Comparison of ENCODE assay signal across 34 mouse cellular contexts in genomic region chr7:140811714-140812113, GRCm38 (mm10). TPM values are rescaled to one million over a fixed set of nuclear protein-coding genes. Genes with fewer than 3 reads are reported as not detected.
DNase-seq lines count a peak whose midpoint lies in the region; ATAC-seq lines count a peak whose summit lies in the region.
"Had no signal": no experiment of that assay in that cellular context is flagged by ENCODE, and none has a peak within 500 bp of the region (broad histone marks: within the 10 kb centered on the region; RNA-seq: fewer than 3 reads in every experiment).

No protein-coding gene starts in this region.

- no peaks in the 10 kb centered on the region for H3K9me3 ChIP-seq in hindbrain, embryonic 14.5 days (ENCODE audit: control insufficient read depth, low read length)
- no peaks in the 10 kb centered on the region for H3K9me3 ChIP-seq in hindbrain, embryonic 10.5 days
- H3K9me3 ChIP-seq: embryonic facial prominence, embryonic 12.5 days; G1E; kidney, embryonic 15.5 days; limb, embryonic 12.5 days; midbrain, embryonic 12.5 days had no signal

- no peak for ATAC-seq in hindbrain, embryonic 14.5 days (ENCODE audit: low FRiP score)
- ATAC-seq: liver, postnatal 0 days; lung, postnatal 0 days had no signal

- H3K27me3 ChIP-seq in hindbrain, embryonic 14.5 days (ENCODE audit: control insufficient read depth, insufficient read depth, low read length): no peaks in the 10 kb centered on the region
- no peaks in the 10 kb centered on the region for H3K27me3 ChIP-seq in hindbrain, embryonic 10.5 days (ENCODE audit: insufficient read depth, poor library complexity, severe bottlenecking)
- H3K27me3 ChIP-seq: embryonic facial prominence, embryonic 12.5 days; kidney, embryonic 15.5 days; limb, embryonic 12.5 days; midbrain, embryonic 12.5 days had no signal

- DNase-seq in hindbrain, embryonic 14.5 days (ENCODE audit: low spot score): no peak
- no peak for DNase-seq in hindbrain, embryonic 10.5 days (ENCODE audit: low spot score)
- DNase-seq in left cerebral cortex, postnatal 14 days (ENCODE audit: low spot score in 2 of 2): peak; percentile 27 to 57
- DNase-seq in left cerebral cortex, adult 8-10 months (ENCODE audit: low spot score in 2 of 2): no peak
- DNase-seq in right cerebral cortex, postnatal 10 days (ENCODE audit: low spot score in 2 of 2): peak; percentile 69 to 73
- no peak for DNase-seq in right cerebral cortex, adult 2 months (ENCODE audit: low spot score in 2 of 2)
- peak; percentile 49 for DNase-seq in layer of hippocampus, adult 9-11 months
- DNase-seq in urinary bladder, adult 2 months (ENCODE audit: low spot score): no peak
- DNase-seq: adrenal gland, adult 2 months; B cell, adult 2 months; cerebellum, adult 11-12 months; cerebellum, postnatal 14 days; kidney, adult 11 months; kidney, postnatal 36 days; liver, postnatal 0 days; right cerebral cortex, adult 18-20 months; spleen, adult 18-20 months had no signal

- H3K4me2 ChIP-seq in hindbrain, embryonic 14.5 days (replicated peaks): no peak overlapping the region
- H3K4me2 ChIP-seq: embryonic facial prominence, embryonic 12.5 days; heart, embryonic 11.5 days; kidney, embryonic 15.5 days; limb, embryonic 12.5 days; liver, embryonic 11.5 days; midbrain, embryonic 12.5 days had no signal

- H3K27ac ChIP-seq in hindbrain, embryonic 14.5 days: 0 out of 2 replicates have a peak overlapping the region, but pooled peaks have one; percentile 22
- no peak overlapping the region for H3K27ac ChIP-seq in hindbrain, embryonic 10.5 days
- H3K27ac ChIP-seq: embryonic facial prominence, embryonic 12.5 days; kidney, embryonic 15.5 days; limb, embryonic 12.5 days; midbrain, embryonic 12.5 days had no signal

- H3K4me3 ChIP-seq in hindbrain, embryonic 14.5 days (replicated peaks; ENCODE audit: low read length): no peak overlapping the region
- H3K4me3 ChIP-seq in hindbrain, embryonic 10.5 days: no peak overlapping the region
- H3K4me3 ChIP-seq: embryonic facial prominence, embryonic 12.5 days; kidney, embryonic 15.5 days; limb, embryonic 12.5 days; midbrain, embryonic 12.5 days; myocyte had no signal

- no peak overlapping the region for H3K9ac ChIP-seq in hindbrain, embryonic 14.5 days
- H3K9ac ChIP-seq: embryonic facial prominence, embryonic 12.5 days; kidney, embryonic 15.5 days; limb, embryonic 12.5 days; liver, postnatal 0 days; midbrain, embryonic 12.5 days had no signal

- no peaks in the 10 kb centered on the region for H3K4me1 ChIP-seq in hindbrain, embryonic 14.5 days (replicated peaks; ENCODE audit: control insufficient read depth, insufficient read depth, low read length)
- H3K4me1 ChIP-seq in hindbrain, embryonic 10.5 days (replicated peaks): no peaks in the 10 kb centered on the region
- H3K4me1 ChIP-seq: embryonic facial prominence, embryonic 12.5 days; kidney, embryonic 15.5 days; limb, embryonic 12.5 days; midbrain, embryonic 12.5 days had no signal

- peaks cover 41% of the 10 kb centered on the region for H3K36me3 ChIP-seq in hindbrain, embryonic 14.5 days (replicated peaks; ENCODE audit: control insufficient read depth, insufficient read depth)
- peaks cover 29% of the 10 kb centered on the region for H3K36me3 ChIP-seq in hindbrain, embryonic 10.5 days
- H3K36me3 ChIP-seq: G1E had no signal

- 79% methylated on average over 13 of the region's 13 CpGs for WGBS in hindbrain, embryonic 14.5 days
- 88% methylated on average over 13 of the region's 13 CpGs for WGBS in hindbrain, embryonic 10.5 days

- intact Hi-C loops in left cerebral cortex, postnatal 14 days (cut with DNase I): no loop called here

RNA-seq across cellular contexts. Expression of gene Zfp941, which starts 10.3 kb away (rescaled TPM):
- polyA plus RNA-seq in hindbrain, embryonic 14.5 days (2014; fragmentation: Nextera tagmentation; extraction: Ambion mirVana): 33.7 and 33.9 TPM in 2 replicates
- polyA plus RNA-seq in hindbrain, embryonic 10.5 days (2016; fragmentation: Nextera tagmentation; extraction: Ambion mirVana): 3.5 and 5.1 TPM in 2 replicates
- 10 to 100 TPM; 15.3 to 16.3 TPM for total RNA-seq in left cerebral cortex, postnatal 14 days (2021)
- 10 to 100 TPM; 29.5 to 33.1 (median 29.7) TPM for total RNA-seq in left cerebral cortex, adult 8-10 months (2022)
- 0.45 and 0.71 TPM in 2 replicates for polyA plus RNA-seq in urinary bladder, adult 2 months (2012; rRNA removed)
- polyA plus RNA-seq: G1E had no signal

RNA-seq across cellular contexts. Expression of gene Urah, which starts 23.1 kb away (rescaled TPM):
- polyA plus RNA-seq in hindbrain, embryonic 14.5 days (2014; fragmentation: Nextera tagmentation; extraction: Ambion mirVana): 0.31 TPM in 1 of 2 replicates, not detected in the other
- polyA plus RNA-seq in hindbrain, embryonic 10.5 days (2016; fragmentation: Nextera tagmentation; extraction: Ambion mirVana): 0.71 and 0.97 TPM in 2 replicates
- 1 to 10 TPM; 1.1 to 1.5 TPM for total RNA-seq in left cerebral cortex, postnatal 14 days (2021)
- 10 to 100 TPM in 1 of 4 experiments, 1 to 10 TPM in 3; 6.2 to 13.1 (median 8.4) TPM for total RNA-seq in left cerebral cortex, adult 8-10 months (2022)
- polyA plus RNA-seq in urinary bladder, adult 2 months (2012; rRNA removed): 43.7 and 48.7 TPM in 2 replicates
- total RNA-seq: CH12.LX; G1E; gastrocnemius, adult 8-10 months; hematopoietic stem cell, adult 5-6 weeks had no signal
- polyA plus RNA-seq: G1E; heart, embryonic 11.5 days had no signal

RNA-seq across cellular contexts. Expression of gene Syce1, which starts 24.1 kb away (rescaled TPM):
- polyA plus RNA-seq in hindbrain, embryonic 14.5 days (2014; fragmentation: Nextera tagmentation; extraction: Ambion mirVana): 0.47 and 0.62 TPM in 2 replicates
- polyA plus RNA-seq in hindbrain, embryonic 10.5 days (2016; fragmentation: Nextera tagmentation; extraction: Ambion mirVana): 0.27 TPM in 1 of 2 replicates, not detected in the other
- total RNA-seq in left cerebral cortex, postnatal 14 days (2021): under 1 TPM; 0.24 to 0.38 TPM
- under 1 TPM in 3 of 4 experiments, not detected in 1; 0.40 to 0.91 (median 0.46) TPM for total RNA-seq in left cerebral cortex, adult 8-10 months (2022)
- polyA plus RNA-seq in urinary bladder, adult 2 months (2012; rRNA removed): 0.10 and 0.18 TPM in 2 replicates
- total RNA-seq: adrenal gland, adult 2 months; CH12.LX; G1E; gastrocnemius, adult 8-10 months had no signal
- polyA plus RNA-seq: adrenal gland, adult 2 months; forebrain, embryonic 11.5 days; G1E; liver, embryonic 11.5 days; liver, postnatal 0 days; lung, postnatal 0 days; myocyte; neural tube, embryonic 14.5 days had no signal

RNA-seq across cellular contexts. Expression of gene Scgb1c1, which starts 33.6 kb away (rescaled TPM):
- polyA plus RNA-seq in hindbrain, embryonic 14.5 days (2014; fragmentation: Nextera tagmentation; extraction: Ambion mirVana): not detected in 2 replicates
- polyA plus RNA-seq in hindbrain, embryonic 10.5 days (2016; fragmentation: Nextera tagmentation; extraction: Ambion mirVana): not detected in 2 replicates
- not detected for total RNA-seq in left cerebral cortex, postnatal 14 days (2021)
- not detected for total RNA-seq in left cerebral cortex, adult 8-10 months (2022)
- not detected in 2 replicates for polyA plus RNA-seq in urinary bladder, adult 2 months (2012; rRNA removed)
- total RNA-seq: adrenal gland, adult 2 months; adrenal gland, postnatal 4 days; CH12.LX; G1E; gastrocnemius, adult 8-10 months; hematopoietic stem cell, adult 5-6 weeks; left cerebral cortex, adult 18-20 months had no signal
- polyA plus RNA-seq: adrenal gland, adult 2 months; embryonic facial prominence, embryonic 12.5 days; forebrain, embryonic 11.5 days; G1E; heart, embryonic 11.5 days; kidney, embryonic 15.5 days; limb, embryonic 12.5 days; liver, embryonic 11.5 days; liver, postnatal 0 days; midbrain, embryonic 12.5 days; myocyte; neural tube, embryonic 14.5 days had no signal

RNA-seq across cellular contexts. Expression of gene Odf3, which starts 35.9 kb away (rescaled TPM):
- polyA plus RNA-seq in hindbrain, embryonic 14.5 days (2014; fragmentation: Nextera tagmentation; extraction: Ambion mirVana): 0.14 TPM in 1 of 2 replicates, not detected in the other
- polyA plus RNA-seq in hindbrain, embryonic 10.5 days (2016; fragmentation: Nextera tagmentation; extraction: Ambion mirVana): not detected in 2 replicates
- total RNA-seq in left cerebral cortex, postnatal 14 days (2021): not detected
- under 1 TPM in 1 of 4 experiments, not detected in 3; 0.36 TPM for total RNA-seq in left cerebral cortex, adult 8-10 months (2022)
- polyA plus RNA-seq in urinary bladder, adult 2 months (2012; rRNA removed): 0.06 TPM in 1 of 2 replicates, not detected in the other
- total RNA-seq: CH12.LX; gastrocnemius, adult 8-10 months; hematopoietic stem cell, adult 5-6 weeks; left cerebral cortex, adult 18-20 months had no signal
- polyA plus RNA-seq: embryonic facial prominence, embryonic 12.5 days; forebrain, embryonic 11.5 days; G1E; heart, embryonic 11.5 days; heart, postnatal 0 days; kidney, embryonic 15.5 days; limb, embryonic 12.5 days; liver, embryonic 11.5 days; liver, postnatal 0 days; lung, postnatal 0 days; midbrain, embryonic 12.5 days had no signal

Comparison
In these comparisons a context has a peak if more than half of its experiments do, and no peak if none do; other contexts are left out.
1. DNase-seq: peak in left cerebral cortex, postnatal 14 days (2 of 2), right cerebral cortex, postnatal 10 days (2 of 2) and layer of hippocampus, adult 9-11 months (single experiment); none in hindbrain, embryonic 14.5 days (single experiment), hindbrain, embryonic 10.5 days (single experiment), left cerebral cortex, adult 8-10 months (0 of 2), right cerebral cortex, adult 2 months (0 of 2) and urinary bladder, adult 2 months (single experiment).
2. RNA of gene Urah, which starts 23.1 kb away (polyA plus RNA-seq): 43.7 to 48.7 TPM in urinary bladder, adult 2 months; 0.71 to 0.97 TPM in hindbrain, embryonic 10.5 days and 0.31 TPM in hindbrain, embryonic 14.5 days; every median in the first group is over 10 times any median in the second.